ENCODE assay signal across 33 mouse cellular contexts in genomic region chr8:114121781-114122180, GRCm38 (mm10). TPM values are rescaled to one million over a fixed set of nuclear protein-coding genes. Genes with fewer than 3 reads are reported as not detected.
DNase-seq lines count a peak whose midpoint lies in the region; ATAC-seq and TF ChIP-seq lines count a peak whose summit lies in the region.
"Had no signal": no experiment of that assay in that cellular context is flagged by ENCODE, and none has a peak within 500 bp of the region (broad histone marks: within the 10 kb centered on the region; RNA-seq: fewer than 3 reads in every experiment).

No protein-coding gene starts in this region.

- no peaks in the 10 kb centered on the region for H3K36me3 ChIP-seq in hindbrain, postnatal 0 days (ENCODE audit: insufficient read depth, low read length)
- no peaks in the 10 kb centered on the region for H3K36me3 ChIP-seq in hindbrain, embryonic 10.5 days
- H3K36me3 ChIP-seq in kidney, embryonic 16.5 days (ENCODE audit: insufficient read depth, low read length): no peaks in the 10 kb centered on the region
- H3K36me3 ChIP-seq: embryonic facial prominence, embryonic 10.5 days; embryonic facial prominence, embryonic 15.5 days; heart, embryonic 15.5 days; kidney, embryonic 15.5 days; limb, embryonic 13.5 days; lung, embryonic 15.5 days; neural tube, embryonic 12.5 days; stomach, embryonic 15.5 days had no signal

- H3K27ac ChIP-seq in hindbrain, postnatal 0 days: no peak overlapping the region
- H3K27ac ChIP-seq in hindbrain, embryonic 10.5 days: no peak overlapping the region
- no peak overlapping the region for H3K27ac ChIP-seq in kidney, embryonic 16.5 days (ENCODE audit: low read length)
- H3K27ac ChIP-seq: embryonic facial prominence, embryonic 10.5 days; embryonic facial prominence, embryonic 15.5 days; forebrain, embryonic 13.5 days; heart, embryonic 15.5 days; hindbrain, embryonic 14.5 days; kidney, embryonic 15.5 days; layer of hippocampus, adult 2 months; left cerebral cortex, adult 2 months; limb, embryonic 13.5 days; lung, embryonic 15.5 days; neural tube, embryonic 12.5 days; stomach, embryonic 15.5 days had no signal

- H3K4me2 ChIP-seq in hindbrain, postnatal 0 days (ENCODE audit: low read depth, low read length): no peak overlapping the region
- H3K4me2 ChIP-seq in kidney, embryonic 16.5 days (replicated peaks; ENCODE audit: low read depth, low read length): no peak overlapping the region
- H3K4me2 ChIP-seq: embryonic facial prominence, embryonic 15.5 days; forebrain, embryonic 13.5 days; heart, embryonic 15.5 days; hindbrain, embryonic 14.5 days; kidney, embryonic 15.5 days; limb, embryonic 13.5 days; liver, embryonic 11.5 days; lung, embryonic 15.5 days; midbrain, embryonic 11.5 days; neural tube, embryonic 12.5 days; stomach, embryonic 15.5 days had no signal

- H3K9ac ChIP-seq in hindbrain, postnatal 0 days (replicated peaks; ENCODE audit: low read length): no peak overlapping the region
- no peak overlapping the region for H3K9ac ChIP-seq in kidney, embryonic 16.5 days (replicated peaks; ENCODE audit: low read length)
- H3K9ac ChIP-seq: embryonic facial prominence, embryonic 15.5 days; forebrain, embryonic 13.5 days; heart, embryonic 15.5 days; hindbrain, embryonic 14.5 days; kidney, embryonic 15.5 days; limb, embryonic 13.5 days; lung, embryonic 15.5 days; neural tube, embryonic 12.5 days; stomach, embryonic 15.5 days had no signal

- ATAC-seq in hindbrain, postnatal 0 days: no peak
- ATAC-seq in frontal cortex, adult (ENCODE audit: low TSS enrichment): no peak
- no peak for ATAC-seq in kidney, embryonic 16.5 days (ENCODE audit: low FRiP score, low TSS enrichment)
- ATAC-seq: forebrain, embryonic 13.5 days; inflammation-experienced regulatory T-cells, adult 6 months; midbrain, embryonic 16.5 days had no signal

- H3K4me1 ChIP-seq in hindbrain, postnatal 0 days (ENCODE audit: insufficient read depth, low read length): no peaks in the 10 kb centered on the region
- H3K4me1 ChIP-seq in hindbrain, embryonic 10.5 days (replicated peaks): no peaks in the 10 kb centered on the region
- no peaks in the 10 kb centered on the region for H3K4me1 ChIP-seq in kidney, embryonic 16.5 days (ENCODE audit: insufficient read depth, low read length)
- H3K4me1 ChIP-seq: embryonic facial prominence, embryonic 10.5 days; embryonic facial prominence, embryonic 15.5 days; forebrain, embryonic 13.5 days; heart, embryonic 15.5 days; kidney, embryonic 15.5 days; lung, embryonic 15.5 days; neural tube, embryonic 12.5 days; stomach, embryonic 15.5 days had no signal

- no peaks in the 10 kb centered on the region for H3K9me3 ChIP-seq in hindbrain, postnatal 0 days (ENCODE audit: low read length)
- 0 out of 2 replicates have a peak, but pooled peaks cover 3% of the 10 kb centered on the region for H3K9me3 ChIP-seq in hindbrain, embryonic 10.5 days
- H3K9me3 ChIP-seq in kidney, embryonic 16.5 days (ENCODE audit: low read length): no peaks in the 10 kb centered on the region
- H3K9me3 ChIP-seq: embryonic facial prominence, embryonic 10.5 days; embryonic facial prominence, embryonic 15.5 days; forebrain, embryonic 13.5 days; heart, embryonic 15.5 days; kidney, embryonic 15.5 days; limb, embryonic 13.5 days; lung, embryonic 15.5 days; neural tube, embryonic 12.5 days; stomach, embryonic 15.5 days had no signal

- WGBS in hindbrain, postnatal 0 days: 65% methylated on average over 1 of the region's 1 CpGs
- 96% methylated on average over 1 of the region's 1 CpGs for WGBS in hindbrain, embryonic 10.5 days
- 88% methylated on average over 1 of the region's 1 CpGs for WGBS in kidney, embryonic 16.5 days

- H3K27me3 ChIP-seq in hindbrain, postnatal 0 days (ENCODE audit: insufficient read depth, low read length): no peaks in the 10 kb centered on the region
- no peaks in the 10 kb centered on the region for H3K27me3 ChIP-seq in hindbrain, embryonic 10.5 days (ENCODE audit: insufficient read depth, poor library complexity, severe bottlenecking)
- no peaks in the 10 kb centered on the region for H3K27me3 ChIP-seq in kidney, embryonic 16.5 days (ENCODE audit: insufficient read depth, low read length)
- H3K27me3 ChIP-seq: embryonic facial prominence, embryonic 15.5 days; forebrain, embryonic 13.5 days; heart, embryonic 15.5 days; kidney, embryonic 15.5 days; limb, embryonic 13.5 days; lung, embryonic 15.5 days; neural tube, embryonic 12.5 days; stomach, embryonic 15.5 days had no signal

- no peak overlapping the region for H3K4me3 ChIP-seq in hindbrain, postnatal 0 days (ENCODE audit: low read length)
- H3K4me3 ChIP-seq in hindbrain, embryonic 10.5 days: no peak overlapping the region
- H3K4me3 ChIP-seq in kidney, embryonic 16.5 days (ENCODE audit: low read length): no peak overlapping the region
- H3K4me3 ChIP-seq: embryonic facial prominence, embryonic 10.5 days; embryonic facial prominence, embryonic 15.5 days; forebrain, embryonic 13.5 days; gastrocnemius, adult 2 months; heart, embryonic 15.5 days; kidney, embryonic 15.5 days; layer of hippocampus, adult 2 months; left cerebral cortex, adult 2 months; limb, embryonic 13.5 days; lung, embryonic 15.5 days; myocyte; neural tube, embryonic 12.5 days; stomach, embryonic 15.5 days had no signal

- TF ChIP-seq CTCF in hindbrain, postnatal 0 days (IDR thresholded peaks at IDR 0.05; ENCODE audit: low read depth): no peak

- peak; percentile 59 to 78 for DNase-seq in adrenal gland, adult (ENCODE audit: inconsistent age in 2 of 2, low spot score in 1 of 2)
- no peak for DNase-seq in adrenal gland, postnatal 4 days (ENCODE audit: low spot score in 2 of 2)
- peak; percentile 15 for DNase-seq in hindbrain, postnatal 0 days (ENCODE audit: low spot score)
- DNase-seq in hindbrain, embryonic 10.5 days (ENCODE audit: low spot score): no peak
- DNase-seq in adrenal gland, postnatal 14 days: peak; percentile 63
- no peak for DNase-seq in lung, postnatal 14 days
- DNase-seq: cerebellum, postnatal 14 days; gastrocnemius, adult 2 months; gastrocnemius, postnatal 36 days; heart, postnatal 36 days; kidney, adult 18-20 months; kidney, postnatal 36 days; lung, postnatal 36 days had no signal

RNA-seq across cellular contexts. Expression of gene Nudt7, which starts 11.6 kb away (rescaled TPM):
- 10 to 100 TPM; 22.5 to 31.2 TPM for total RNA-seq in adrenal gland, postnatal 4 days (2021)
- total RNA-seq in hindbrain, postnatal 0 days (2014; rRNA removed): 2.2 and 3.3 TPM in 2 replicates
- polyA plus RNA-seq in hindbrain, postnatal 0 days (2015; fragmentation: Nextera tagmentation; extraction: Ambion mirVana): 7.4 and 7.7 TPM in 2 replicates
- 10.2 and 13.2 TPM in 2 replicates for polyA plus RNA-seq in hindbrain, embryonic 10.5 days (2016; fragmentation: Nextera tagmentation; extraction: Ambion mirVana)
- total RNA-seq in adrenal gland, postnatal 14 days (2021): 77.9 and 82.2 TPM in 2 replicates
- polyA plus RNA-seq in kidney, embryonic 16.5 days (2015; fragmentation: Nextera tagmentation; extraction: Ambion mirVana): 16.9 and 18.2 TPM in 2 replicates
- total RNA-seq: MEL had no signal
- polyA plus RNA-seq: myocyte had no signal

Comparison
In these comparisons a context has a peak if more than half of its experiments do, and no peak if none do; other contexts are left out.
1. DNase-seq: peak in adrenal gland, adult (2 of 2), hindbrain, postnatal 0 days (single experiment) and adrenal gland, postnatal 14 days (single experiment); none in adrenal gland, postnatal 4 days (0 of 2), hindbrain, embryonic 10.5 days (single experiment) and lung, postnatal 14 days (single experiment).